Mouse (Mus musculus) intestine, embryonic 15.5 days (tissue): ENCODE measurements around the gene Snd1. TPM values are rescaled to one million over a fixed set of nuclear protein-coding genes. Genes with fewer than 3 reads are reported as not detected.
"Not testable (repeated sequence)": the region's sequence is repeated elsewhere in the genome, so short reads cannot be mapped to it uniquely, and the experiment has no call there.

Experiments
- ATAC-seq: fragments of 200-750 bp; cut with Nextera tagmentation; 2 replicates; pipeline ENCODE4 v1.8.0; 2017; ENCODE audit warnings: moderate TSS enrichment, moderate library complexity
- H3K27ac ChIP-seq: fragments of 300-500 bp; sonication (generic); 2 replicates; pipeline ENCODE4 v1.5.1; 2015; ENCODE audit warnings: mild to moderate bottlenecking, inconsistent platforms
- H3K27me3 ChIP-seq: fragments of 300-500 bp; sonication (generic); replicated peaks from 2 replicates; pipeline ENCODE4 v1.6.1; 2015; ENCODE audit warnings: inconsistent platforms
- H3K36me3 ChIP-seq: fragments of 300-500 bp; sonication (generic); 2 replicates; pipeline ENCODE4 v1.6.1; 2015; ENCODE audit warnings: inconsistent platforms
- H3K4me1 ChIP-seq: fragments of 300-500 bp; sonication (generic); replicated peaks from 2 replicates; pipeline ENCODE4 v1.6.1; 2015; ENCODE audit warnings: inconsistent platforms
- H3K4me2 ChIP-seq: fragments of 300-500 bp; sonication (generic); replicated peaks from 2 replicates; pipeline ENCODE4 v1.6.1; 2015; ENCODE audit warnings: mild to moderate bottlenecking, inconsistent platforms
- H3K4me3 ChIP-seq: fragments of 300-500 bp; sonication (generic); replicated peaks from 2 replicates; pipeline ENCODE4 v1.5.1; 2015; ENCODE audit warnings: inconsistent platforms
- H3K9ac ChIP-seq: fragments of 300-500 bp; sonication (generic); 2 replicates; pipeline ENCODE4 v1.6.1; 2015; ENCODE audit warnings: inconsistent platforms
- H3K9me3 ChIP-seq: fragments of 300-500 bp; sonication (generic); 2 replicates; pipeline ENCODE4 v1.6.1; 2016; ENCODE audit warnings: inconsistent platforms
- WGBS: fragments of 180-500 bp; shearing (Covaris S2); methylation state at CpG from one replicate; pipeline ENCODE4 v1.1.7; 2015; 5-methylcytosine and 5-hydroxymethylcytosine counted together
- polyA plus RNA-seq: library from polyadenylated mRNA; unstranded; fragments of >200 nt; fragmentation: Nextera tagmentation; extraction: Ambion mirVana; gene quantifications from 2 replicates; pipeline ENCODE4 v1.2.1, GENCODE M21; 2015

Snd1 gene
- polyA plus RNA-seq, 1 experiment from 2014 or later, result 128 TPM

DNA sequence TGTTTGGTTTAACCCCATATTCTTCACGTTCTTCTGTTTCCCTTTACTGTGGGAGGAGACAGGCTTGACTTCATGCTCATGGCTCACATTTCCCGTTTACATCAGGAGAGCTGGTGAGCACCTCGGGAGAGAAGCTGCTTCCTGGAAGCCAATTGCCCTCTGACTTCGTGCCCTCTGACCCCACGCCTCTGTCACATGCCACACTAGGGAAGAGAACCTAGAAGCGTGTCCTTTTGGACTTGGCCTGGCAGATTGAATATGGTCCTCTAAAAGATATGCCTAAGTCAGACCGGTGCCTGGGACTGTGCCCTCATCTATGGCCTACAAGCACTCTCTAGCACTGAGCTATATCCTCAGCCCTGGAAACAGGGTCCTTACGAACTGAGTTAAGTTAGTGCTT, 430.4 kb downstream of the Snd1 start:
- no peaks in the 10 kb centered on the region for H3K9me3 ChIP-seq
- no peak overlapping the region for H3K4me3 ChIP-seq
- no peaks in the 10 kb centered on the region for H3K27me3 ChIP-seq
- no peak for ATAC-seq
- no peak overlapping the region for H3K9ac ChIP-seq
- WGBS, result 57% methylated on average over 8 of the region's 8 CpGs
- no peak overlapping the region for H3K27ac ChIP-seq
- no peak overlapping the region for H3K4me2 ChIP-seq
- H3K4me1 ChIP-seq, result no peaks in the 10 kb centered on the region
- no peaks in the 10 kb centered on the region for H3K36me3 ChIP-seq

DNA sequence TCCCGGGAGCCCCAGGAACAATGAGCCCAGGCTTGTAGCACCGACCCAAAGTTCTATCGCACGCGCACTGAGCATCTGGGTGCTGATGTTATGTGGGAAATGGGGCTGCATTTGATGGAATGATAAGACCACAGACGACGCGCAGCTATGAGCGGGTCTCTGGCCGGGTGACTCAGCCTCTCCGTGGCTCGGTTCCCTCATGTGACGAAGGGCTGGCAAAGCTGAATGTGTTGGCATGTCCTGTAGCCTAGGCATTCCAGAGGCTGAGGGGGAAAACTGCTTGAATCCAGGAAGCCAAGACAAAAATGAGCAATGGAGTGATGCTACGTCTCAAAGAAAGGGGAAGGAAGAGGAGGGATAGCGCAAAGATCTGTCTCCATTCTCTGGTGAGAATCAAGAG, 434.9 kb downstream of the Snd1 start:
- H3K4me3 ChIP-seq, result no peak overlapping the region
- 72% methylated on average over 15 of the region's 15 CpGs for WGBS
- H3K27ac ChIP-seq, result no peak overlapping the region
- H3K4me2 ChIP-seq, result no peak overlapping the region
- H3K36me3 ChIP-seq, result no peaks in the 10 kb centered on the region
- ATAC-seq, result no peak
- H3K9me3 ChIP-seq, result no peaks in the 10 kb centered on the region
- H3K4me1 ChIP-seq, result no peaks in the 10 kb centered on the region
- no peaks in the 10 kb centered on the region for H3K27me3 ChIP-seq
- H3K9ac ChIP-seq, result no peak overlapping the region

DNA sequence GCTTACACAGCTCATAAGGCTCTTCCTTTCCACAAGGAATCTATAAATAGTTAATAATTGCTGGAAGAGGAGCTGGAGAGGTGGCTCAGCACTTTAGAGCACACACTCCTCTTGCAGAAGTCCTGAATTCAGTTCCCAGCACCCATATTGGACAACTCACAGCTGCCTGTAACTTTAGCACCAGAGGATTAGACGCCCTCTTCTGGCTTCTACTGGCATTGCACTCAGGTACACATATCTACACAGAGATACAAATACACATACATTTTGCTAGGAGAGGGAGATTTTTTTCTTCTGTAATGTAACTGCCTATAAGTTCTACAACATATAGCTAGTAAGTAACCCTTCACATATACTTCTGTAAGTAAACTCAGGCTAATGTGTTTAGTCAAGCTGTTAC, 440.0 kb downstream of the Snd1 start:
- H3K4me3 ChIP-seq, result no peak overlapping the region
- H3K4me1 ChIP-seq, result no peaks in the 10 kb centered on the region
- no peak for ATAC-seq
- no peaks in the 10 kb centered on the region for H3K36me3 ChIP-seq
- no peaks in the 10 kb centered on the region for H3K27me3 ChIP-seq
- 20% methylated on average over 1 of the region's 1 CpGs for WGBS
- H3K9ac ChIP-seq, result no peak overlapping the region
- no peak overlapping the region for H3K4me2 ChIP-seq
- H3K9me3 ChIP-seq, result no peaks in the 10 kb centered on the region
- H3K27ac ChIP-seq, result no peak overlapping the region

DNA sequence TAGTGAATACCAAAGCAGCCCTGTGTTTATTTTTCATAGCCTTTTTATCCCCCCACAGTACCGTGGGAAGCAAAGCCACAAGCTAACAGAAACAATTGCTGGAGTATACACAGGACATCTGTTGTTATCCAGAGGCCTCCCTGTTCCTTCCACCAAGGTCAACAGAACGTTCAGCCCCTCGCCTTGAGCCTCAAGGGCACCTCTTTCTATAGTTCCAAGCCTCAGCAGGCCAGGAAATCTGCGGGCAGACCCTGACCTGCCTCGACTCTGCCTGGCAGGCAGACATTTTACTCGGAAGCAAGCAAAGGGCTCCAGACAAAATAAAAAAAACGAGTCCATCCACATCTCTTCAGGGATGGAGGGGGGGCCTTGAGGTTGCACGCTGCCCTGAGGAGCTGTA, 441.7 kb downstream of the Snd1 start:
- no peak overlapping the region for H3K27ac ChIP-seq
- 32% methylated on average over 8 of the region's 8 CpGs for whole genome bisulfite sequencing
- H3K9me3 ChIP-seq, result no peaks in the 10 kb centered on the region
- H3K9ac ChIP-seq, result no peak overlapping the region
- H3K4me1 ChIP-seq, result no peaks in the 10 kb centered on the region
- H3K36me3 ChIP-seq, result no peaks in the 10 kb centered on the region
- H3K4me2 ChIP-seq, result no peak overlapping the region
- no peaks in the 10 kb centered on the region for H3K27me3 ChIP-seq
- ATAC-seq, result no peak
- H3K4me3 ChIP-seq, result no peak overlapping the region

DNA sequence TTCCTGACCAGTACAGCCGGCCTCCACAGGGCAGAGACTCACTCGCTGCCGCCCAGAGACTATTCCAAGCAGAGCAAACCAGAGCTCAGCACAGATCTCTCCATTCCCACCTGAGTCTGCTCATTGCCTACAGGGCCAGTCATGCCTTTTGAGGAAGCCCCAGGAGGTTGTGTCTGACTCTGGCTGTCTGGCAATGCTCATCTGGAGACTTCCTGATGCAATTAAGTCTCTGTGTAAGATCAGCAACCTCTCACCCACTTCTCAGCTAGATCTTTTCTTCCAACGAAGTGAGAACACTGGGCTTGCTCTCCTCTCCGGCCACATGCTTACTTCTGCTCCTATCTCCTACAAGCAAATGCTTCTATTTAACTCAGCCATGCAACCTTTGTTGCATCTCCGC, 444.4 kb downstream of the Snd1 start:
- Histone ChIP-seq H3K36me3 (no peaks in the 10 kb centered on the region), H3K4me1 (no peaks in the 10 kb centered on the region), H3K9ac (no peak overlapping the region), H3K4me2 (no peak overlapping the region), H3K27me3 (no peaks in the 10 kb centered on the region), H3K27ac (no peak overlapping the region), H3K4me3 (no peak overlapping the region), H3K9me3 (no peaks in the 10 kb centered on the region)
- ATAC-seq, result no peak
- 52% methylated on average over 6 of the region's 6 CpGs for WGBS

DNA sequence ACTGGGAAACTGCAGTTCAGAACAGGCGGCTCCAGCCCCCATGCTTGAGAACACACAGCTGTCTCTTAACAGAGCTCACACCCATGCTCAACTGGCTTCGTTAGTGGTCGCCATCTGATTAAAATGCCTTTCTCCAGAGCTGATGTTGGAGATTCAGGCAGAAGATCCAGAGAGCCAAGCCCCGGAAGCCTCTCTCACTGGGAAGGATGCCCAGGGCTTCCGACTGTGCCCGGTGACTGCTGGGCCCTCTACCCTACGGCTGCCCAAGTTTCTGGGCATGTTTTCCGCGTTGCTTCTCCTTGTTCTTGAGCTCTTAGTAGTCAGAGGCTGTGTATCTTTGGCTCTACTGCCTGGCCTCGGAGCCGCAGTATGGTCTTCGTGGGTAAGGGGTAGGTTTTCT, 447.4 kb downstream of the Snd1 start:
- Histone ChIP-seq H3K4me3 (no peak overlapping the region), H3K36me3 (no peaks in the 10 kb centered on the region), H3K4me2 (no peak overlapping the region), H3K27ac (no peak overlapping the region), H3K9ac (no peak overlapping the region), H3K27me3 (no peaks in the 10 kb centered on the region), H3K4me1 (no peaks in the 10 kb centered on the region), H3K9me3 (no peaks in the 10 kb centered on the region)
- ATAC-seq, result no peak
- WGBS, result 88% methylated on average over 12 of the region's 12 CpGs

DNA sequence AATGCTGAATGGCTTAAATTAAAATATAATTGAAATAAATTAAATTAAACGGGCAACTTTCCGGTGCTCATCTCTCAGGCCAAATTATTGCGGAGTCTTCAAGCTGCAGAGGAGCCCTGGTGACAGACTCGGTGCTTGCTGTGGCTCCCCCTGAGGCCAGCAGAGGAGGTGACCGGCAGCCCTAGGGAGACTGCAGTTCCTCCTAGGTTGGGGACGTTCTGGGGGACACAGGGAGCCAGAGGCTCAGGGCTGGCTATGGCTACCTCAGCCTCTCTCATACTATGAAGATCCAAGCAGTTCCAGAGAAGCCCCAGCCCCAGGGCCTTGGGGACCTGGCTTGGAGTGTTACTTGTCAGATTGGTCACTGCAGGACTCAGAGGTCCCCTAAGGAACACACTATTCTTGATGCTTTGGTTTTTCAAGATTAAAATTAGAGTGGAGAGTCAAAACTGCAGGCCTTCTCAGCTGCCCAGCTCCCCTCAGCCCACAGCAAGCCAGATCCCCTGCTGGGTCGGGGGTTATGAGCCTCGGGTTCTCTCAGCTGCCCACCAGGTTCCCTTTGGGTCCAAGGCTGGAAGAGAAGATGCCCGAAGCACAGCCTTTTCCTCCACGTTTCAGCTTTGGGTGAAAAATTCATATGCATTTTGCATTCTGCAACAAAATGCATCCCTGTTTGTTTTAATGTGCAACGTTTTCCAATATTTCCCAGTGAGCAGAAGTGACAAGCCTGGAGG, 448.3 kb downstream of the Snd1 start:
- H3K4me3 ChIP-seq, result no peak overlapping the region
- no peak overlapping the region for H3K4me2 ChIP-seq
- H3K9me3 ChIP-seq, result no peaks in the 10 kb centered on the region
- no peaks in the 10 kb centered on the region for H3K27me3 ChIP-seq
- WGBS, result 79% methylated on average over 11 of the region's 11 CpGs
- no peaks in the 10 kb centered on the region for H3K36me3 ChIP-seq
- H3K9ac ChIP-seq, result no peak overlapping the region
- H3K4me1 ChIP-seq, result no peaks in the 10 kb centered on the region
- H3K27ac ChIP-seq, result no peak overlapping the region
- ATAC-seq, result no peak

DNA sequence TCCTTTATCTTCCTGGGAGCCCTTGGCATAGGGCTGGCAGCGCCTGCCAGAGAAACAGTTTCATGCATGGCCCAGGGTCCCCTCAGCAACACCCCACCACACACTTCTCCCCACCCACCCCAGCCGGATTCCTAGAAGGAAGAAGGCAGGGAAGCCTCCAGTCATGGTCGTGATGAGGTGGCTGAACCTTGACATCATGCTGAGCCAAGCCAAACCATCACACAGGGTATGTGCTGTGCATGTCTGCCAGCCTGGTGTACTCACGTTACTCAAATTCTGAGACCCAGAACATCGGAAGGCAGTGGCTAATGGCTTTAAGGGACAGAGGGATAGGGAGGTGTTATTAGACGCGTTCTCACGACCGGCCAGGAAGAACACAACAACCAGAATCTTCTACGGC, 448.9 kb downstream of the Snd1 start:
- 80% methylated on average over 10 of the region's 10 CpGs for WGBS
- Histone ChIP-seq H3K9me3 (no peaks in the 10 kb centered on the region), H3K4me3 (no peak overlapping the region), H3K27ac (no peak overlapping the region), H3K27me3 (no peaks in the 10 kb centered on the region), H3K4me2 (no peak overlapping the region), H3K4me1 (no peaks in the 10 kb centered on the region), H3K9ac (no peak overlapping the region), H3K36me3 (no peaks in the 10 kb centered on the region)
- no peak for ATAC-seq

DNA sequence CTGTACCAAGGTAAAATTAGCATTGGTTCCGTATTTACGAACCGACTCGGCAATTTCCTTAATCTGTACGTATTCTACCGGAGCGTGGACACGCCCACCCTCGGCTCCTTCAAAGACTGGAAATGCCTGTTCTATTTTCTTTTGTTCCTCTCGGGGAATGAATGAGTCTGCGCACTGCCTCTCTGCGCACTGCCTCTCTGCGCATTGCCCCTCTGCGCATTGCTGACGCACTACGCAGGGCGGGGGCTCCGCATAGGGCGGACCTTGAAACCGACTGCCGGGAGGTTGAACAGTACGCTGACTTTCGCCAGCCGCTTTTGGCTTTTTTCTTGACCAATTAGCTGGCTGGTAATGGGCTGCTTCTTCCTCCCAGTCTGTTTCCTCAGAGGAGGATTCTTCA, 453.0 kb downstream of the Snd1 start:
- H3K4me2 ChIP-seq, H3K27ac ChIP-seq, H3K9ac ChIP-seq, H3K4me3 ChIP-seq, H3K36me3 ChIP-seq, ATAC-seq, H3K4me1 ChIP-seq, H3K27me3 ChIP-seq, H3K9me3 ChIP-seq: not testable (repeated sequence)
- WGBS, result 91% methylated on average over 11 of the region's 24 CpGs

DNA sequence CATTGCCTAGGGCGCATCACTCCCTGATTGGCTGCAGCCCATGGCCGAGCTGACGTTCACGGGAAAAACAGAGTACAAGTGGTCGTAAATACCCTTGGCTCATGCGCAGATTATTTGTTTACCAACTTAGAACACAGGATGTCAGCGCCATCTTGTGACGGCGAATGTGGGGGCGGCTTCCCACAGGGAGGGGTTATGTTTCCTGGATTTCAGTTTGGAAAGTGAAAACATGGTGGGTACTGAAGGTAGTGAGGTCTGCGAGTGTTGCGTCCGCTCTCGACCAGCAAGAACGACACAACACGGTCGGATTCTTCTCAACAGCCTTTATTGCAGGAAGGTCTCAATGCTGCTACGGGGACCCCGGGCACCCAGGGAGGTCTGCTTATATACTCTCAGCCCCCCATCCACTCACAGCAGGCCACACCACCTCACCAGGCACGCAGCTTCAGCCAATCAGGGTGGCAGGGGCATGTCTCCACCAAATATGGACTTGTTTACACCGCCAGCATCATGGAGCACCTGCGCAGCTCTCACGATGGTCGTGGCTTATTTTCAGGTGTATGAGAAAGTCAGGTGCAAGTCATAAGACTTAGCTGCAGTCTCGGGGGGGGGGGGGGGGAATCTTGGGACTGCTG, 454.3 kb downstream of the Snd1 start:
- not testable (repeated sequence) for H3K27me3 ChIP-seq, H3K36me3 ChIP-seq, H3K9me3 ChIP-seq, H3K9ac ChIP-seq, H3K4me1 ChIP-seq, H3K4me3 ChIP-seq, H3K4me2 ChIP-seq, H3K27ac ChIP-seq
- peak; percentile 43; the same call in 1 of the 2 replicates for ATAC-seq
- WGBS, result 84% methylated on average over 20 of the region's 25 CpGs

DNA sequence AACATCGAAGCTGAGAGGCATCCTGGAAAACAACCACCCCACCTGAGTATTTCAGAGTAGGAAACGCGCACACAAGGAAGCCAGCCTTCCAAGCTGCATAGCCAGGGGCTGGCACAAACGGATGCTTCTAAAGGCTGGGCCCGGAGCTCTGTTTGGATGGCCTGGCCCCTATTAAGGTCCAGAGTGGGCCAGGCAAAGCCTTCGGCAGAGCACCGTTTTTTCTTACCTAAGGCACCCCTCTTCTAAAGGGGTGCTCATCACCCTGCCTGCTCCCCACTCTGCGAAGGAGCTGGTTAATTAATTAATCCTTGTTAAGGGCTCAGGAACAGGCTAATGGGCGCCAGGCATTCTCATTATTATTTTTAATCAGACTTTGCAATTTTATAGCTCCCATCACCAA, 456.3 kb downstream of the Snd1 start:
- Histone ChIP-seq H3K27me3 (no peaks in the 10 kb centered on the region), H3K27ac (no peak overlapping the region), H3K4me2 (peak overlapping the region; percentile 53), H3K9me3 (no peaks in the 10 kb centered on the region), H3K36me3 (no peaks in the 10 kb centered on the region), H3K9ac (no peak overlapping the region), H3K4me3 (no peak overlapping the region), H3K4me1 (peaks cover 4% of the 10 kb centered on the region)
- 41% methylated on average over 9 of the region's 9 CpGs for WGBS
- ATAC-seq, result no peak

DNA sequence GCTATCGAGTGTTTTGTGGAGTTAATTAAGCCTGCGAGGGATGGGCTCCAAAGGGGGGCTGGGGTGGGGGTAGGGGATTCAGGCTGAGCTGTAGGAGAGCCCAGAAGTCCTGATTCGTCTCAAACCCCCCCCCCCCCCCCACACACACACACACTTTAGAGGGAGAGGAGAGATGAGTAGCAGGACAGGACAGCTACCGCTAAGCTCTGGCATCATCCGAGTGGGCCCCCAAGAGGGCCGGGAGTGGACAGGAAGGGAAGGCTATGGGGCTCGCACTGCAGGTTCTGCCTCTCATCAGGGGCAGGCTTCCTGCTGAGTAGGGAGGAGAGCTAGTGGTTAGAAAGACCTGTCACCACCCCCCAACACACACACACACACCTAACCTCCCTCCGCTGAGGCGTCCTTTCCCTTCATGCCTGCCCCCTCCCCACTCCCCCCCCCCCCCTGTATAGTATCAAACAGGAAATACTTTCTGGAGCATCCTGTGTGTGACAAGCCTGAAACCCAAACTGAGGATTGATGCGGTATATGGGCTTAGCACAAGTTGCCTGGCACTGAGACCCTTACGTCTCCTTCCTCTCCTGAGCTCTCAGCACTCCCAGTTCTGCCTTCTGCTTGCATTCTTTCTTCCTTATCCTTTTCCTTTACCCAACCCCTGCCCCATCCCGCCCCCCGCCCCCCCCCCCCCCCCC, 456.8 kb downstream of the Snd1 start:
- Histone ChIP-seq H3K4me3 (peak overlapping the region; percentile 22; the same call in 1 of the 2 replicates), H3K27ac (no peak overlapping the region), H3K9ac (no peak overlapping the region), H3K4me1 (peaks cover 4% of the 10 kb centered on the region), H3K27me3 (no peaks in the 10 kb centered on the region), H3K36me3 (no peaks in the 10 kb centered on the region), H3K9me3 (no peaks in the 10 kb centered on the region), H3K4me2 (peak overlapping the region; percentile 53)
- peak; percentile 51 for ATAC-seq
- WGBS, result 5% methylated on average over 11 of the region's 13 CpGs
